Mouse (Mus musculus): ENCODE measurements around the gene Enpp4. TPM values are rescaled to one million over a fixed set of nuclear protein-coding genes. Genes with fewer than 3 reads are reported as not detected.
A peak's percentile ranks its signal among the peaks of the same experiment; 100 is the strongest.

Gene Enpp4
- 5.7 and 6.2 TPM in 2 replicates for polyA plus RNA-seq (2015; fragmentation: Nextera tagmentation; extraction: Ambion mirVana)

- Histone ChIP-seq H3K27ac (ENCODE audit: low read length) (0 out of 2 replicates have a peak within 1 kb of the TSS, but pooled peaks have one; percentile 19), H3K4me2 (ENCODE audit: low read length) (peak within 1 kb of the TSS; percentile 81), H3K9ac (replicated peaks; ENCODE audit: low read depth, low read length) (peak within 1 kb of the TSS; percentile 73), H3K36me3 (ENCODE audit: control insufficient read depth, insufficient read depth) (no peaks in the 10 kb centered on the region), H3K27me3 (replicated peaks; ENCODE audit: control insufficient read depth, insufficient read depth, low read length) (no peaks in the 10 kb centered on the region; the same call in 1 of the 2 replicates), H3K4me1 (replicated peaks; ENCODE audit: control insufficient read depth, insufficient read depth, low read length) (peaks cover 6% of the 10 kb centered on the region), H3K9me3 (ENCODE audit: control insufficient read depth, low read length) (no peaks in the 10 kb centered on the region), H3K4me3 (replicated peaks; ENCODE audit: low read length) (peak within 1 kb of the TSS; percentile 91)
- under 1% methylated on average over 76 of the region's 76 CpGs for WGBS
- peak; percentile 100 for ATAC-seq
Observed at GRCm38 (mm10) chr17:44105287-44106138, at the start of gene Enpp4. Enpp4 (minus strand) TSS chr17:44105809.

GRCm38 (mm10) chr17:44155204-44155603, 49.6 kb upstream of the Enpp4 start:
- 60% methylated on average over 2 of the region's 2 CpGs for WGBS
- Histone ChIP-seq H3K36me3 (ENCODE audit: control insufficient read depth, insufficient read depth) (no peaks in the 10 kb centered on the region), H3K4me3 (replicated peaks; ENCODE audit: low read length) (no peak overlapping the region), H3K9me3 (ENCODE audit: control insufficient read depth, low read length) (no peaks in the 10 kb centered on the region), H3K4me1 (replicated peaks; ENCODE audit: control insufficient read depth, insufficient read depth, low read length) (no peaks in the 10 kb centered on the region), H3K27ac (ENCODE audit: low read length) (no peak overlapping the region), H3K9ac (replicated peaks; ENCODE audit: low read depth, low read length) (no peak overlapping the region), H3K27me3 (replicated peaks; ENCODE audit: control insufficient read depth, insufficient read depth, low read length) (no peaks in the 10 kb centered on the region), H3K4me2 (ENCODE audit: low read length) (no peak overlapping the region)
- no peak for ATAC-seq

DNA sequence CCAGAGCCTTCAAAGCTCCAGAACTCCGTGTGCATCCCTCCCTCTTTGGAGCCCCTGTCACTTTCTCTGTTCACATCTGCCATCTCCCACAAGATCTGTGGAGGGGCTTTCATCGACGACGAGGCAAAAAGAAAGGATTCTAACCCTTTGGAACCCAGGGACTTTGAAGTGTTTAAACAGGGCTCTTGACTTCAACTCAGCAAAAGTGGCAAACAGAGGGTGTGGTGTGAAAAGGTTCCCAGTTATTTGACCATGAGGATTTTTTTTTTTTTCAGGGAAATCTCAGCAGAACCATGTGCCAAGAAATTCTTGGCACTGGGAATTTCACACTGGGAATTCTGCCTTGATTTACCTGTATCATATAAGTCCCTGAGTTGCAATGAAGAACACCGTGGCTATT, 48.3 kb upstream of the Enpp4 start:
- ATAC-seq: no peak
- H3K4me3 ChIP-seq (replicated peaks; ENCODE audit: low read length): no peak overlapping the region
- H3K36me3 ChIP-seq (ENCODE audit: control insufficient read depth, insufficient read depth): no peaks in the 10 kb centered on the region
- H3K4me1 ChIP-seq (replicated peaks; ENCODE audit: control insufficient read depth, insufficient read depth, low read length): no peaks in the 10 kb centered on the region
- H3K9ac ChIP-seq (replicated peaks; ENCODE audit: low read depth, low read length): no peak overlapping the region
- H3K27ac ChIP-seq (ENCODE audit: low read length): no peak overlapping the region
- H3K4me2 ChIP-seq (ENCODE audit: low read length): no peak overlapping the region
- H3K9me3 ChIP-seq (ENCODE audit: control insufficient read depth, low read length): no peaks in the 10 kb centered on the region
- WGBS: 53% methylated on average over 5 of the region's 5 CpGs
- H3K27me3 ChIP-seq (replicated peaks; ENCODE audit: control insufficient read depth, insufficient read depth, low read length): no peaks in the 10 kb centered on the region

DNA sequence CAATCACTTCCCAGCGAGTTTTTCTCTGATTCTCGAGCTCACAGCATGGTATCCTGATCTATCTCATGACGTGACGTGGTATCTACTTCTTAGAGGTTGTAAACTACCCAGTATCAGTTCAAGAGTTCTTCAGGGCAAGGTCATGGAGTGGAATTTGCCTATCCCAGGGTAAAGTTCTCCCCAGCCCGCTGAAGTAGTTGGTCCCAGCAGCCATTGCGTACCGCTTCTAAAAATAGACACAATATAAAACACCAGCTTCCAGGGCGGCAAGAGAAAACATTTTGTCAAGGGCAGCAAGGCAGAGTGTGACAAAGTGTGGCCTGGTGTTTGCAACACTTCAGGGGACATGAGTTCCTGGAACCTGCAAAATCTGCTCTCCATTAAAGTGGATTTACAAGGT, 46.3 kb upstream of the Enpp4 start:
- Histone ChIP-seq H3K27me3 (replicated peaks; ENCODE audit: control insufficient read depth, insufficient read depth, low read length) (no peaks in the 10 kb centered on the region), H3K4me3 (replicated peaks; ENCODE audit: low read length) (no peak overlapping the region), H3K27ac (ENCODE audit: low read length) (no peak overlapping the region), H3K4me2 (ENCODE audit: low read length) (no peak overlapping the region), H3K9me3 (ENCODE audit: control insufficient read depth, low read length) (no peaks in the 10 kb centered on the region), H3K36me3 (ENCODE audit: control insufficient read depth, insufficient read depth) (no peaks in the 10 kb centered on the region), H3K4me1 (replicated peaks; ENCODE audit: control insufficient read depth, insufficient read depth, low read length) (no peaks in the 10 kb centered on the region), H3K9ac (replicated peaks; ENCODE audit: low read depth, low read length) (no peak overlapping the region)
- WGBS: 87% methylated on average over 8 of the region's 8 CpGs
- ATAC-seq: no peak

- no peak overlapping the region for H3K9ac ChIP-seq (replicated peaks; ENCODE audit: low read depth, low read length)
- no peaks in the 10 kb centered on the region for H3K36me3 ChIP-seq (ENCODE audit: control insufficient read depth, insufficient read depth)
- no peak overlapping the region for H3K4me2 ChIP-seq (ENCODE audit: low read length)
- no peak overlapping the region for H3K4me3 ChIP-seq (replicated peaks; ENCODE audit: low read length)
- no peak for ATAC-seq
- H3K4me1 ChIP-seq (replicated peaks; ENCODE audit: control insufficient read depth, insufficient read depth, low read length): no peaks in the 10 kb centered on the region
- 67% methylated on average over 3 of the region's 3 CpGs for WGBS
- H3K9me3 ChIP-seq (ENCODE audit: control insufficient read depth, low read length): no peaks in the 10 kb centered on the region
- no peak overlapping the region for H3K27ac ChIP-seq (ENCODE audit: low read length)
- H3K27me3 ChIP-seq (replicated peaks; ENCODE audit: control insufficient read depth, insufficient read depth, low read length): no peaks in the 10 kb centered on the region
Observed at GRCm38 (mm10) chr17:44151130-44151529, 45.5 kb upstream of the Enpp4 start.

- Histone ChIP-seq H3K4me3 (replicated peaks; ENCODE audit: low read length) (no peak overlapping the region), H3K9me3 (ENCODE audit: control insufficient read depth, low read length) (no peaks in the 10 kb centered on the region), H3K9ac (replicated peaks; ENCODE audit: low read depth, low read length) (no peak overlapping the region), H3K27ac (ENCODE audit: low read length) (no peak overlapping the region), H3K36me3 (ENCODE audit: control insufficient read depth, insufficient read depth) (no peaks in the 10 kb centered on the region), H3K4me1 (replicated peaks; ENCODE audit: control insufficient read depth, insufficient read depth, low read length) (no peaks in the 10 kb centered on the region), H3K27me3 (replicated peaks; ENCODE audit: control insufficient read depth, insufficient read depth, low read length) (no peaks in the 10 kb centered on the region), H3K4me2 (ENCODE audit: low read length) (no peak overlapping the region)
- 98% methylated on average over 5 of the region's 5 CpGs for WGBS
- no peak for ATAC-seq
Observed at GRCm38 (mm10) chr17:44148109-44148846, 42.7 kb upstream of the Enpp4 start.

- Histone ChIP-seq H3K27ac (ENCODE audit: low read length) (no peak overlapping the region), H3K9me3 (ENCODE audit: control insufficient read depth, low read length) (no peaks in the 10 kb centered on the region), H3K27me3 (replicated peaks; ENCODE audit: control insufficient read depth, insufficient read depth, low read length) (no peaks in the 10 kb centered on the region), H3K36me3 (ENCODE audit: control insufficient read depth, insufficient read depth) (no peaks in the 10 kb centered on the region), H3K4me1 (replicated peaks; ENCODE audit: control insufficient read depth, insufficient read depth, low read length) (no peaks in the 10 kb centered on the region), H3K9ac (replicated peaks; ENCODE audit: low read depth, low read length) (no peak overlapping the region), H3K4me3 (replicated peaks; ENCODE audit: low read length) (no peak overlapping the region), H3K4me2 (ENCODE audit: low read length) (no peak overlapping the region)
- no peak for ATAC-seq
- WGBS: 84% methylated on average over 1 of the region's 1 CpGs
Observed at GRCm38 (mm10) chr17:44145806-44146205, 40.2 kb upstream of the Enpp4 start.

DNA sequence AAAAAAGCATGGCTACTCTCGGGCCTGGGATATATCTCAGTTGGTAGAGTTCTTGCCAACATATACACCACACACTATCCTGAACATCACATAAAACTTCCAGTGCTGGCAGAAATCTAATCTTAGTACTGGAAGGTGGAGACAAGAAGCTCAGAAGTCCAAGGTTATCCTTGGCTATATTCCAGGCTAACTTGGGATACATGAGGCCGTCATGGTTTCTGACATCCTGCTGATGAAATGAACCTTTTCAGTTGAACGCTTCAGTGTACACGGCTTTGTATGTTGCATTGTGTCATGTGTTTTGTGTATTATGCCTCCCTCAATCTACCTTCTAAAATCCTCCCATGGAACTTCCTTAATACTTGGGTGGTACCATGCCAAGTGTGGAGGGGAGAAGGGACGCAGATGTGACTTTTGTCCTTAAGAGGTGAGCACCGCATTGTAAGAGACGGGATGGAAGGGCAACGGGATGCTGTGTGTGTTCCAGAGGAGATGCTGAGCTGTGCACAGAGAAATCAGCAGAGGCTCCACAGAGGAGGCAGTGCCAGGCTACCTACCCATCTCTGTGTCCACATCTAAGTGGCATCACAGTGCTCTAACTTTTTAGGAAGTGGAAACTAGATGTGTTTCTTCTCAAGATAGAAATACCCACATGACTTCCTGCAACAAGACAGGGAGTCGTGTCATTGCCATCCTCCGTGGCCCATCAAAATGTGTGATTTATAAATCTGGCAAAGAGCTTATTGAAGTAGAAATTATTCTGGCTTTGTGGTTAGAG, 31.4 kb upstream of the Enpp4 start:
- Histone ChIP-seq H3K27ac (ENCODE audit: low read length) (no peak overlapping the region), H3K4me3 (replicated peaks; ENCODE audit: low read length) (no peak overlapping the region), H3K9ac (replicated peaks; ENCODE audit: low read depth, low read length) (no peak overlapping the region), H3K36me3 (ENCODE audit: control insufficient read depth, insufficient read depth) (no peaks in the 10 kb centered on the region), H3K4me2 (ENCODE audit: low read length) (no peak overlapping the region), H3K4me1 (replicated peaks; ENCODE audit: control insufficient read depth, insufficient read depth, low read length) (no peaks in the 10 kb centered on the region), H3K27me3 (replicated peaks; ENCODE audit: control insufficient read depth, insufficient read depth, low read length) (no peaks in the 10 kb centered on the region), H3K9me3 (ENCODE audit: control insufficient read depth, low read length) (no peaks in the 10 kb centered on the region)
- no peak for ATAC-seq
- WGBS: 86% methylated on average over 10 of the region's 10 CpGs

DNA sequence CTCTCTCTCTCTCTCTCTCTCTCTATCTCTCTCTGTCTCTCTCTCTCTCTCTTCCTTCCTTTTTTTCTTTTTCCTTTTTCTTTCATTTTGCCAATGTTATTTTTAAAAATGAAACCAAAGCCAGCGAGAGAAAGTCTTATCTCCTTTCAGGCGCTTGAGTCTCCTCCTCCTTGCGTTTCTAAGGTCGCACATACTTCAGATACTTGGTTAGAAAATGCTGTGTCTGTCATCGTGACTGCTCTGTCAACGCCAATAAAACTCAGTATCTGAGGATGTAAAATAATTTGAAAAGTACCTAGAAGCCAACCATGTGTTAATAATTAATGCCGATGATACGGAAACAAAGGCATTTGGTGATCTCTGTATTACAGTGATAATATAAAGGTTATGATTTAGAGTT, 30.4 kb upstream of the Enpp4 start:
- H3K27me3 ChIP-seq (replicated peaks; ENCODE audit: control insufficient read depth, insufficient read depth, low read length): no peaks in the 10 kb centered on the region
- H3K4me3 ChIP-seq (replicated peaks; ENCODE audit: low read length): no peak overlapping the region
- no peaks in the 10 kb centered on the region for H3K4me1 ChIP-seq (replicated peaks; ENCODE audit: control insufficient read depth, insufficient read depth, low read length)
- no peaks in the 10 kb centered on the region for H3K36me3 ChIP-seq (ENCODE audit: control insufficient read depth, insufficient read depth)
- no peak overlapping the region for H3K4me2 ChIP-seq (ENCODE audit: low read length)
- no peaks in the 10 kb centered on the region for H3K9me3 ChIP-seq (ENCODE audit: control insufficient read depth, low read length)
- no peak overlapping the region for H3K9ac ChIP-seq (replicated peaks; ENCODE audit: low read depth, low read length)
- no peak overlapping the region for H3K27ac ChIP-seq (ENCODE audit: low read length)
- no peak for ATAC-seq
- WGBS: 86% methylated on average over 8 of the region's 8 CpGs
